Mouse (Mus musculus): ENCODE measurements around the gene Pnkd. TPM values are rescaled to one million over a fixed set of nuclear protein-coding genes. Genes with fewer than 3 reads are reported as not detected.

Gene Pnkd
- polyA plus RNA-seq, 1 experiment = 40.9 TPM

- no peaks in the 10 kb centered on the region for H3K4me1 ChIP-seq (ENCODE audit: control insufficient read depth, insufficient read depth, low read length)
- H3K27ac ChIP-seq (ENCODE audit: insufficient read depth, low read length) = no peak overlapping the region
- H3K27me3 ChIP-seq (ENCODE audit: control insufficient read depth, insufficient read depth, low read length, poor library complexity, severe bottlenecking) = no peaks in the 10 kb centered on the region
- no peak overlapping the region for H3K9ac ChIP-seq (ENCODE audit: low read depth, poor library complexity, severe bottlenecking)
- TF ChIP-seq POLR2A (IDR thresholded peaks at IDR 0.05; ENCODE audit: insufficient read depth, low read length) (no peak), EP300 (IDR thresholded peaks at IDR 0.05; ENCODE audit: insufficient read depth, low read depth, low read length) (no peak), CTCF (IDR thresholded peaks at IDR 0.05; ENCODE audit: low read depth, low read length) (no peak)
- no peaks in the 10 kb centered on the region for H3K9me3 ChIP-seq (replicated peaks; ENCODE audit: control insufficient read depth, insufficient read depth, low read length, poor library complexity, severe bottlenecking)
- no peak overlapping the region for H3K4me3 ChIP-seq (ENCODE audit: low read depth, low read length)
- peaks cover 6% of the 10 kb centered on the region for H3K36me3 ChIP-seq (ENCODE audit: control insufficient read depth, insufficient read depth, low read length, poor library complexity, severe bottlenecking)
These were observed 13.1 kb upstream of the Pnkd start for GRCm38 (mm10) chr1:74271659-74272058.

- H3K4me1 ChIP-seq (ENCODE audit: control insufficient read depth, insufficient read depth, low read length) = no peaks in the 10 kb centered on the region
- H3K9me3 ChIP-seq (replicated peaks; ENCODE audit: control insufficient read depth, insufficient read depth, low read length, poor library complexity, severe bottlenecking) = no peaks in the 10 kb centered on the region
- H3K27ac ChIP-seq (ENCODE audit: insufficient read depth, low read length) = no peak overlapping the region
- no peak overlapping the region for H3K9ac ChIP-seq (ENCODE audit: low read depth, poor library complexity, severe bottlenecking)
- H3K36me3 ChIP-seq (ENCODE audit: control insufficient read depth, insufficient read depth, low read length, poor library complexity, severe bottlenecking) = 0 out of 2 replicates have a peak, but pooled peaks cover 2% of the 10 kb centered on the region
- no peak for TF ChIP-seq CTCF (IDR thresholded peaks at IDR 0.05; ENCODE audit: low read depth, low read length)
- no peak for TF ChIP-seq POLR2A (IDR thresholded peaks at IDR 0.05; ENCODE audit: insufficient read depth, low read length)
- TF ChIP-seq EP300 (IDR thresholded peaks at IDR 0.05; ENCODE audit: insufficient read depth, low read depth, low read length) = no peak
- H3K4me3 ChIP-seq (ENCODE audit: low read depth, low read length) = no peak overlapping the region
- no peaks in the 10 kb centered on the region for H3K27me3 ChIP-seq (ENCODE audit: control insufficient read depth, insufficient read depth, low read length, poor library complexity, severe bottlenecking)
These were observed 9.7 kb upstream of the Pnkd start for GRCm38 (mm10) chr1:74275015-74275414.

GRCm38 (mm10) chr1:74277041-74277440, 7.7 kb upstream of the Pnkd start:
- no peak for TF ChIP-seq POLR2A (IDR thresholded peaks at IDR 0.05; ENCODE audit: insufficient read depth, low read length)
- no peak for TF ChIP-seq CTCF (IDR thresholded peaks at IDR 0.05; ENCODE audit: low read depth, low read length)
- TF ChIP-seq EP300 (IDR thresholded peaks at IDR 0.05; ENCODE audit: insufficient read depth, low read depth, low read length) = no peak
- Histone ChIP-seq H3K9ac (ENCODE audit: low read depth, poor library complexity, severe bottlenecking) (no peak overlapping the region), H3K27ac (ENCODE audit: insufficient read depth, low read length) (no peak overlapping the region), H3K4me1 (ENCODE audit: control insufficient read depth, insufficient read depth, low read length) (no peaks in the 10 kb centered on the region), H3K9me3 (replicated peaks; ENCODE audit: control insufficient read depth, insufficient read depth, low read length, poor library complexity, severe bottlenecking) (no peaks in the 10 kb centered on the region), H3K36me3 (ENCODE audit: control insufficient read depth, insufficient read depth, low read length, poor library complexity, severe bottlenecking) (peaks cover 7% of the 10 kb centered on the region; the same call in 1 of the 2 replicates), H3K4me3 (ENCODE audit: low read depth, low read length) (no peak overlapping the region), H3K27me3 (ENCODE audit: control insufficient read depth, insufficient read depth, low read length, poor library complexity, severe bottlenecking) (no peaks in the 10 kb centered on the region)

GRCm38 (mm10) chr1:74277883-74278537, 6.7 kb upstream of the Pnkd start:
- TF ChIP-seq POLR2A (IDR thresholded peaks at IDR 0.05; ENCODE audit: insufficient read depth, low read length) = no peak
- TF ChIP-seq CTCF (IDR thresholded peaks at IDR 0.05; ENCODE audit: low read depth, low read length) = no peak
- no peak for TF ChIP-seq EP300 (IDR thresholded peaks at IDR 0.05; ENCODE audit: insufficient read depth, low read depth, low read length)
- Histone ChIP-seq H3K36me3 (ENCODE audit: control insufficient read depth, insufficient read depth, low read length, poor library complexity, severe bottlenecking) (peaks cover 7% of the 10 kb centered on the region; the same call in 1 of the 2 replicates), H3K9ac (ENCODE audit: low read depth, poor library complexity, severe bottlenecking) (no peak overlapping the region), H3K27ac (ENCODE audit: insufficient read depth, low read length) (no peak overlapping the region), H3K4me1 (ENCODE audit: control insufficient read depth, insufficient read depth, low read length) (no peaks in the 10 kb centered on the region), H3K9me3 (replicated peaks; ENCODE audit: control insufficient read depth, insufficient read depth, low read length, poor library complexity, severe bottlenecking) (no peaks in the 10 kb centered on the region), H3K27me3 (ENCODE audit: control insufficient read depth, insufficient read depth, low read length, poor library complexity, severe bottlenecking) (no peaks in the 10 kb centered on the region), H3K4me3 (ENCODE audit: low read depth, low read length) (no peak overlapping the region)

GRCm38 (mm10) chr1:74278538-74278937, 6.2 kb upstream of the Pnkd start, which contains the start of gene Gpbar1:
Gpbar1 (plus strand) TSS chr1:74278550.
- no peak within 1 kb of the TSS for H3K4me3 ChIP-seq (ENCODE audit: low read depth, low read length)
- no peaks in the 10 kb centered on the region for H3K9me3 ChIP-seq (replicated peaks; ENCODE audit: control insufficient read depth, insufficient read depth, low read length, poor library complexity, severe bottlenecking)
- no peaks in the 10 kb centered on the region for H3K27me3 ChIP-seq (ENCODE audit: control insufficient read depth, insufficient read depth, low read length, poor library complexity, severe bottlenecking)
- H3K36me3 ChIP-seq (ENCODE audit: control insufficient read depth, insufficient read depth, low read length, poor library complexity, severe bottlenecking) = peaks cover 7% of the 10 kb centered on the region; the same call in 1 of the 2 replicates
- no peak within 1 kb of the TSS for H3K27ac ChIP-seq (ENCODE audit: insufficient read depth, low read length)
- H3K9ac ChIP-seq (ENCODE audit: low read depth, poor library complexity, severe bottlenecking) = no peak within 1 kb of the TSS
- TF ChIP-seq CTCF (IDR thresholded peaks at IDR 0.05; ENCODE audit: low read depth, low read length) (no peak), POLR2A (IDR thresholded peaks at IDR 0.05; ENCODE audit: insufficient read depth, low read length) (no peak), EP300 (IDR thresholded peaks at IDR 0.05; ENCODE audit: insufficient read depth, low read depth, low read length) (no peak)
- H3K4me1 ChIP-seq (ENCODE audit: control insufficient read depth, insufficient read depth, low read length) = no peaks in the 10 kb centered on the region

GRCm38 (mm10) chr1:74278988-74279387, 5.7 kb upstream of the Pnkd start:
- Histone ChIP-seq H3K36me3 (ENCODE audit: control insufficient read depth, insufficient read depth, low read length, poor library complexity, severe bottlenecking) (peaks cover 7% of the 10 kb centered on the region; the same call in 1 of the 2 replicates), H3K4me1 (ENCODE audit: control insufficient read depth, insufficient read depth, low read length) (no peaks in the 10 kb centered on the region), H3K27ac (ENCODE audit: insufficient read depth, low read length) (no peak overlapping the region), H3K4me3 (ENCODE audit: low read depth, low read length) (no peak overlapping the region), H3K9me3 (replicated peaks; ENCODE audit: control insufficient read depth, insufficient read depth, low read length, poor library complexity, severe bottlenecking) (no peaks in the 10 kb centered on the region), H3K9ac (ENCODE audit: low read depth, poor library complexity, severe bottlenecking) (no peak overlapping the region), H3K27me3 (ENCODE audit: control insufficient read depth, insufficient read depth, low read length, poor library complexity, severe bottlenecking) (no peaks in the 10 kb centered on the region)
- TF ChIP-seq POLR2A (IDR thresholded peaks at IDR 0.05; ENCODE audit: insufficient read depth, low read length) = no peak
- no peak for TF ChIP-seq CTCF (IDR thresholded peaks at IDR 0.05; ENCODE audit: low read depth, low read length)
- no peak for TF ChIP-seq EP300 (IDR thresholded peaks at IDR 0.05; ENCODE audit: insufficient read depth, low read depth, low read length)

Data from ES-Bruce4 (cell line).